Mouse (Mus musculus) bone marrow, adult 2 months (tissue): ENCODE results near the gene Cacng2. TPM values are rescaled to one million over a fixed set of nuclear protein-coding genes. Genes with fewer than 3 reads are reported as not detected.

Experiments
- H3K27ac ChIP-seq: fragments of 200-500 bp; 2 replicates; pipeline ENCODE4 v1.5.1; 2012; ENCODE audit warnings: low read depth, mild to moderate bottlenecking, control low read depth, inconsistent platforms, low read length; ENCODE audit not compliant: control insufficient read depth, poor library complexity, insufficient read depth
- H3K4me1 ChIP-seq: fragments of 200-500 bp; 2 replicates; pipeline ENCODE4 v1.6.1; 2011; ENCODE audit warnings: low read length; ENCODE audit not compliant: control insufficient read depth, insufficient read depth
- H3K4me3 ChIP-seq: fragments of 200-500 bp; replicated peaks from 2 replicates; pipeline ENCODE3; 2011; ENCODE audit warnings: mild to moderate bottlenecking, low read depth, low read length, control low read depth; ENCODE audit not compliant: control insufficient read depth
- CTCF ChIP-seq: fragments of 200-500 bp; IDR thresholded peaks from 2 replicates; pipeline ENCODE4 v1.5.1; 2011; ENCODE audit warnings: low read length, control low read depth; ENCODE audit not compliant: control insufficient read depth, insufficient read depth
- POLR2A ChIP-seq: fragments of 200-500 bp; IDR thresholded peaks from 2 replicates; pipeline ENCODE4 v1.6.1; 2011; ENCODE audit warnings: low read depth, mild to moderate bottlenecking, control low read depth, low read length, borderline replicate concordance; ENCODE audit not compliant: control insufficient read depth
- WGBS: fragments of 180-500 bp; shearing (Covaris S2); methylation state at CpG from one replicate; pipeline ENCODE4 v1.1.7; 2018; 5-methylcytosine and 5-hydroxymethylcytosine counted together
- polyA plus RNA-seq: library from polyadenylated mRNA; stranded (reverse); fragments of >200 nt; gene quantifications from 2 replicates; pipeline ENCODE4 v1.2.4, GENCODE M21; 2011; ENCODE audit warnings: low replicate concordance; ENCODE audit not compliant: missing spikeins, insufficient read depth, insufficient read length

Cacng2 gene
- polyA plus RNA-seq, 1 experiment: 0.27 TPM

DNA sequence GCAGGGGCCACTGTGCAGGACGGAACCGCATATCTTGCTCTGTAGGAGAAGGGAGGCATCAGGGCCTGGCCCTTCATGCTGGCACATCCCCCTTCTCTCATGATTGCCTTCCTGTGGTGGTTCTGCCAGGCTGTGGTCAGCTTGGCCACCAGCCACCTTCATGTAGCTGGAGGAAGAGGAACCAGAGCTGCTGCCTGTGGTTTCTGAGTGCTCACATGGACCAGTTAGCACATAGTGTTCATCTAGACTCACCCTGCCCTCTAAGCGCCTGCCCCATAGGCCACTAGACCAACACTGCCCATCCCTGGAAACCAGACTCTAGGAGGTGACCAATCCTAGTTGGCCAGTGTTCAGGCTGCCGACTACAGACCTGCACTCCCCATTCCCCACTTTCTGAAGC lies 174.1 kb downstream of the Cacng2 start:
- peak; percentile 58; the same call in 1 of the 2 replicates for TF ChIP-seq POLR2A
- 0 out of 2 replicates have a peak, but pooled peaks have one; percentile 1 for TF ChIP-seq CTCF
- H3K4me3 ChIP-seq: peak overlapping the region; percentile 6
- H3K27ac ChIP-seq: peak overlapping the region; percentile 80
- peaks cover 4% of the 10 kb centered on the region for H3K4me1 ChIP-seq
- WGBS: 18% methylated on average over 4 of the region's 4 CpGs

Other genes starting within 250 kb of the Cacng2 start
- 172 and 288 TPM in 2 replicates for gene Txn2, start 191.0 kb downstream of the Cacng2 start, polyA plus RNA-seq
- 2.9 and 6.5 TPM in 2 replicates for gene Foxred2, start 163.3 kb downstream of the Cacng2 start, polyA plus RNA-seq
- gene Eif3d, start 149.2 kb downstream of the Cacng2 start, polyA plus RNA-seq: 53.3 and 79.3 TPM in 2 replicates
- gene Ift27, start 54.1 kb upstream of the Cacng2 start, polyA plus RNA-seq: 14.3 and 15.1 TPM in 2 replicates
- 2.0 and 11.3 TPM in 2 replicates for gene Pvalb, start 86.4 kb upstream of the Cacng2 start, polyA plus RNA-seq
- gene Ncf4, start 124.8 kb upstream of the Cacng2 start, polyA plus RNA-seq: 131 and 294 TPM in 2 replicates
- gene Csf2rb2, start 185.7 kb upstream of the Cacng2 start, polyA plus RNA-seq: 1.6 and 5.3 TPM in 2 replicates
- gene Csf2rb, start 205.7 kb upstream of the Cacng2 start, polyA plus RNA-seq: 7.9 and 28.6 TPM in 2 replicates